Mouse (Mus musculus) liver, embryonic 16.5 days (tissue): ENCODE measurements around the gene Vmn1r86. TPM values are rescaled to one million over a fixed set of nuclear protein-coding genes. Genes with fewer than 3 reads are reported as not detected.
A peak's percentile ranks its signal among the peaks of the same experiment; 100 is the strongest.
"Not testable (repeated sequence)": the region's sequence is repeated elsewhere in the genome, so short reads cannot be mapped to it uniquely, and the experiment has no call there.

Experiments used
- ATAC-seq: fragments of 200-750 bp; cut with Nextera tagmentation; 2 replicates; pipeline ENCODE4 v1.8.0; 2017; ENCODE audit warnings: low read depth, mild to moderate bottlenecking, moderate number of reproducible peaks, moderate library complexity
- H3K27ac ChIP-seq: fragments of 300-500 bp; sonication (generic); 2 replicates; pipeline ENCODE4 v1.5.1; 2014; ENCODE audit warnings: mild to moderate bottlenecking, low read length
- H3K27me3 ChIP-seq: fragments of 300-500 bp; sonication (generic); 2 replicates; pipeline ENCODE4 v1.6.1; 2014; ENCODE audit warnings: low read depth, low read length, mixed read lengths; ENCODE audit not compliant: control insufficient read depth, insufficient read depth
- H3K36me3 ChIP-seq: fragments of 300-500 bp; sonication (generic); 2 replicates; pipeline ENCODE4 v1.6.1; 2014; ENCODE audit warnings: mild to moderate bottlenecking; ENCODE audit not compliant: control insufficient read depth, insufficient read depth
- H3K4me1 ChIP-seq: fragments of 300-500 bp; sonication (generic); 2 replicates; pipeline ENCODE4 v1.6.1; 2014; ENCODE audit warnings: low read depth, low read length, mixed read lengths; ENCODE audit not compliant: control insufficient read depth
- H3K4me2 ChIP-seq: fragments of 300-500 bp; sonication (generic); 2 replicates; pipeline ENCODE4 v1.6.1; 2014; ENCODE audit warnings: low read depth, low read length, mixed read lengths
- H3K4me3 ChIP-seq: fragments of 300-500 bp; sonication (generic); 2 replicates; pipeline ENCODE4 v1.5.1; 2014; ENCODE audit warnings: low read depth, mild to moderate bottlenecking, low read length
- H3K9ac ChIP-seq: fragments of 300-500 bp; sonication (generic); 2 replicates; pipeline ENCODE4 v1.6.1; 2014; ENCODE audit warnings: low read depth, low read length
- H3K9me3 ChIP-seq: fragments of 300-500 bp; sonication (generic); replicated peaks from 2 replicates; pipeline ENCODE4 v1.6.1; 2016; ENCODE audit warnings: low read length; ENCODE audit not compliant: control insufficient read depth
- WGBS: fragments of 180-500 bp; shearing (Covaris S2); extraction: QIAGEN DNeasy Blood & Tissue Kit; methylation state at CpG from one replicate; pipeline ENCODE4 v1.1.7; 2014; ENCODE audit not compliant: insufficient replicate concordance; 5-methylcytosine and 5-hydroxymethylcytosine counted together
- polyA plus RNA-seq: library from polyadenylated mRNA; unstranded; fragments of >200 nt; fragmentation: Nextera tagmentation; extraction: Ambion mirVana; gene quantifications from 2 replicates; pipeline ENCODE4 v1.2.1, GENCODE M21; 2015

Vmn1r86 gene
- polyA plus RNA-seq: not detected in 2 replicates

- no peak within 1 kb of the TSS for H3K4me2 ChIP-seq
- H3K9me3 ChIP-seq: no peaks in the 10 kb centered on the region
- no peak for ATAC-seq
- no peak within 1 kb of the TSS for H3K27ac ChIP-seq
- no peak within 1 kb of the TSS for H3K9ac ChIP-seq
- no peak within 1 kb of the TSS for H3K4me3 ChIP-seq
- H3K36me3 ChIP-seq: no peaks in the 10 kb centered on the region
- H3K4me1 ChIP-seq: no peaks in the 10 kb centered on the region
- H3K27me3 ChIP-seq: no peaks in the 10 kb centered on the region
Measured at GRCm38 (mm10) chr7:13119817-13120216, at the start of gene Vmn1r86. Gene Vmn1r86, minus strand, starts transcription at chr7:13119917.

- ATAC-seq: no peak
- no peak within 1 kb of the TSS for H3K9ac ChIP-seq
- no peak within 1 kb of the TSS for H3K4me2 ChIP-seq
- no peaks in the 10 kb centered on the region for H3K4me1 ChIP-seq
- no peak within 1 kb of the TSS for H3K4me3 ChIP-seq
- no peaks in the 10 kb centered on the region for H3K27me3 ChIP-seq
- no peaks in the 10 kb centered on the region for H3K9me3 ChIP-seq
- H3K27ac ChIP-seq: no peak within 1 kb of the TSS
- H3K36me3 ChIP-seq: no peaks in the 10 kb centered on the region
Measured at GRCm38 (mm10) chr7:13159268-13159667, 39.6 kb upstream of the Vmn1r86 start, which contains the start of gene Vmn1r88. Gene Vmn1r88, plus strand, starts transcription at chr7:13159568.

GRCm38 (mm10) chr7:13140057-13140456 lies 20.3 kb upstream of the Vmn1r86 start, which contains the start of gene Vmn1r87:
Gene Vmn1r87, minus strand, starts transcription at chr7:13140157.
- Histone ChIP-seq H3K4me3 (no peak within 1 kb of the TSS), H3K27me3 (no peaks in the 10 kb centered on the region), H3K4me2 (no peak within 1 kb of the TSS), H3K36me3 (no peaks in the 10 kb centered on the region), H3K9me3 (no peaks in the 10 kb centered on the region), H3K4me1 (no peaks in the 10 kb centered on the region), H3K27ac (no peak within 1 kb of the TSS), H3K9ac (no peak within 1 kb of the TSS)
- 58% methylated on average over 1 of the region's 1 CpGs for WGBS
- ATAC-seq: no peak

- no peak overlapping the region for H3K4me2 ChIP-seq
- H3K9me3 ChIP-seq: no peaks in the 10 kb centered on the region
- H3K36me3 ChIP-seq: no peaks in the 10 kb centered on the region
- no peak overlapping the region for H3K4me3 ChIP-seq
- no peak overlapping the region for H3K9ac ChIP-seq
- no peaks in the 10 kb centered on the region for H3K4me1 ChIP-seq
- ATAC-seq: no peak
- no peak overlapping the region for H3K27ac ChIP-seq
- no peaks in the 10 kb centered on the region for H3K27me3 ChIP-seq
Measured at GRCm38 (mm10) chr7:13137340-13137739, 17.6 kb upstream of the Vmn1r86 start.

GRCm38 (mm10) chr7:13131856-13132255 lies 12.1 kb upstream of the Vmn1r86 start:
- H3K4me1 ChIP-seq: no peaks in the 10 kb centered on the region
- no peak overlapping the region for H3K4me3 ChIP-seq
- no peak overlapping the region for H3K4me2 ChIP-seq
- no peaks in the 10 kb centered on the region for H3K9me3 ChIP-seq
- H3K27ac ChIP-seq: no peak overlapping the region
- H3K9ac ChIP-seq: no peak overlapping the region
- 69% methylated on average over 2 of the region's 2 CpGs for WGBS
- no peak for ATAC-seq
- H3K27me3 ChIP-seq: no peaks in the 10 kb centered on the region
- no peaks in the 10 kb centered on the region for H3K36me3 ChIP-seq

- not testable (repeated sequence) for H3K4me3 ChIP-seq
Measured at GRCm38 (mm10) chr7:13123554-13124153, 3.9 kb upstream of the Vmn1r86 start.

GRCm38 (mm10) chr7:13095073-13095472 lies 24.6 kb downstream of the Vmn1r86 start, which contains the start of gene Vmn1r85:
Gene Vmn1r85, minus strand, starts transcription at chr7:13095173.
- Histone ChIP-seq H3K9me3 (no peaks in the 10 kb centered on the region), H3K36me3 (no peaks in the 10 kb centered on the region), H3K4me3 (no peak within 1 kb of the TSS), H3K9ac (no peak within 1 kb of the TSS), H3K4me1 (no peaks in the 10 kb centered on the region), H3K27me3 (no peaks in the 10 kb centered on the region), H3K4me2 (no peak within 1 kb of the TSS), H3K27ac (no peak within 1 kb of the TSS)
- no peak for ATAC-seq
- WGBS: 29% methylated on average over 3 of the region's 3 CpGs

More at GRCm38 (mm10) chr7:13123554-13124153, 3.9 kb upstream of the Vmn1r86 start:
- H3K4me2 ChIP-seq: 0 out of 2 replicates have a peak overlapping the region, but pooled peaks have one; percentile 1
- H3K4me1 ChIP-seq, H3K27me3 ChIP-seq, H3K9ac ChIP-seq, H3K9me3 ChIP-seq, H3K36me3 ChIP-seq, H3K27ac ChIP-seq: not testable (repeated sequence)
- peak; percentile 76 for ATAC-seq
- WGBS: 3% methylated on average over 14 of the region's 34 CpGs

GRCm38 (mm10) chr7:13072293-13072692 lies 47.4 kb downstream of the Vmn1r86 start:
- 45% methylated on average over 5 of the region's 5 CpGs for WGBS
- no peak overlapping the region for H3K27ac ChIP-seq
- no peak overlapping the region for H3K4me3 ChIP-seq
- no peaks in the 10 kb centered on the region for H3K27me3 ChIP-seq
- H3K9ac ChIP-seq: no peak overlapping the region
- H3K36me3 ChIP-seq: no peaks in the 10 kb centered on the region
- no peaks in the 10 kb centered on the region for H3K9me3 ChIP-seq
- no peak for ATAC-seq
- H3K4me2 ChIP-seq: no peak overlapping the region
- no peaks in the 10 kb centered on the region for H3K4me1 ChIP-seq

- not testable (repeated sequence) for H3K27ac ChIP-seq, H3K4me3 ChIP-seq, H3K9me3 ChIP-seq, H3K9ac ChIP-seq, H3K27me3 ChIP-seq, ATAC-seq, H3K36me3 ChIP-seq, H3K4me2 ChIP-seq, H3K4me1 ChIP-seq
- 34% methylated on average over 2 of the region's 2 CpGs for WGBS
Measured at GRCm38 (mm10) chr7:13063399-13063798, 56.3 kb downstream of the Vmn1r86 start.
